Mouse (Mus musculus) lung, adult 2 months (tissue): ENCODE data around the gene Kdm2b.

ENCODE experiments used
- CTCF ChIP-seq: fragments of 200-500 bp; IDR thresholded peaks from 2 replicates; pipeline ENCODE4 v1.5.1; 2011; ENCODE audit warnings: mild to moderate bottlenecking, low read length, control low read depth; ENCODE audit not compliant: insufficient read depth
- POLR2A ChIP-seq: fragments of 200-500 bp; IDR thresholded peaks from 2 replicates; pipeline ENCODE4 v1.6.1; 2011; ENCODE audit warnings: low read depth, mild to moderate bottlenecking, control low read depth, low read length, borderline replicate concordance; ENCODE audit errors: extremely low read depth

- no peak for TF ChIP-seq CTCF
- no peak for TF ChIP-seq POLR2A
Observed at GRCm38 (mm10) chr5:122956059-122956458, 33.6 kb downstream of the Kdm2b start.
